Mouse (Mus musculus) embryonic stem cell, embryonic (primary cell): ENCODE measurements around the gene Scrn2.

Experiments used
- CTCF ChIA-PET, 4 experiments: fragments of 300-600 bp in 2 of 4; fragments of 350-600 bp in 2 of 4; sonication (Branson Sonifier 250); formaldehyde crosslinking; loops; one replicate each; lab custom pipeline; 2022; ENCODE audit warnings: inconsistent platforms in 2 of 4; lab: Charles Lee
- POLR2A ChIA-PET, 4 experiments: fragments of 300-600 bp in 2 of 4; fragments of 350-600 bp in 2 of 4; sonication (Branson Sonifier 250); formaldehyde crosslinking; loops; one replicate each; lab custom pipeline; 2022; ENCODE audit warnings: antibody characterized with exemption in 4 of 4, inconsistent platforms in 1 of 4; lab: Charles Lee

The Scrn2 gene

GRCm38 (mm10) chr11:97029686-97030417 is at the start of gene Scrn2:
Gene Scrn2, plus strand, starts transcription at chr11:97029938.
- ChIA-PET POLR2A (interaction anchor here in 3 of 4 experiments (0.5 to 5.5 kb wide), 47 partner anchors 8 to 280 kb away, joined by 3 to 32 read pairs (median 4); partner anchors contain the start of genes Lrrc46 (in 3 of the 3), Mrpl10 (in 3 of the 3), Cdk5rap3 (in 2 of the 3) and Osbpl7 (in 2 of the 3)), CTCF (interaction anchor here (0.5 to 3.8 kb wide), 56 partner anchors 8 to 1560 kb away, joined by 3 to 25 read pairs (median 4); partner anchors contain the start of genes Cdk5rap3 (in 3 of the 4), Lrrc46 (in 3 of the 4), Mrpl10 (in 3 of the 4) and Osbpl7 (in 1 of the 4))

DNA sequence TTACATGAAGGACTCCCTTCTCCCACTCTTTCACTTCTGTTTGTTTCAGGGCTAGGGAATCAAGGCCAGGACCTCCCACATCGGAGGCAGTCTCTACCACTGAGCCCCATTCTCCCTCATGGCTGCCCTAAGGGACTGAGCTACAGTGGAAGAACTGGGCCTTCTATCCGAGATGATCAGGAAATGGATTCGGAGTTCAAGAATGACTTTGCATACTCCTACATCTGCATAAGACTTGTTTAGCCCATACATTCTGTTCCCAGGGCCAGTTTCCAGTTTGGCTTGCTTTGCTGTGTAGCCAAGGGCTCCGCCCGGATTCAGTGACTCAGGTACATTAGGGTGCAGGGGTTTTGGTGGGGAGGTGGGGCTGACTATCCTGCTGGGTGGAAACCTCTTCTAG is 49.7 kb upstream of the Scrn2 start:
- ChIA-PET POLR2A (interaction anchor here (0.5 to 9.3 kb wide), 48 partner anchors 8 to 904 kb away, joined by 3 to 111 read pairs (median 4); partner anchors contain the start of genes Lrrc46 (in 2 of the 4), Mrpl10 (in 2 of the 4), Scrn2 (in 2 of the 4) and Cdk5rap3 (in 1 of the 4)), CTCF (interaction anchor here in 3 of 4 experiments (0.5 to 4.6 kb wide), 15 partner anchors 13 to 842 kb away, joined by 3 to 50 read pairs (median 4); partner anchors contain the start of genes Cdk5rap3 (in 1 of the 3), Kpnb1 (in 1 of the 3), Pnpo (in 1 of the 3) and Scrn2 (in 1 of the 3))

DNA sequence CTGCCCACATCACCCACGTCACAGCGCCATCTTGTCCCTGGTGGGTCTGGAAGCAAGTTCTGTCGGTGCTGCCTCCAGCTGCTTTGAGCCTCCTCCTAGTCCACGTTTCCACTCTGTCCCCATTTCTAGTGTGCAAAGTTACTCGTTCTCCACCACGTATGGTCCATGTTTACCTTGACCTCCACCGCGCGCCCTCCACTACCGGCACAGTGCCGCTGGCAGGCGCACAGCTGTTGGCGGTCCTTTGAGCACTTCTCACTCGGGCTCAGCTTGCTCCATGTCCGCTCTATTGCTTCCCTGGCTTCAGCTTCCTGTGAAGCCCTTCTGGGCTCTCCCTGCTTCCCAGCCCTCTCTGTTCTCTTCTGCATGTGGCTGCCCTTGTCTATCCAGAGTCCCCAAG is 48.3 kb upstream of the Scrn2 start:
- POLR2A ChIA-PET = interaction anchor here in 3 of 4 experiments (0.5 to 8.2 kb wide), 24 partner anchors 9 to 180 kb away, joined by 3 to 67 read pairs (median 5); partner anchors contain the start of genes Scrn2 (in 3 of the 3), Cdk5rap3 (in 1 of the 3), Lrrc46 (in 1 of the 3) and Mrpl10 (in 1 of the 3)
- CTCF ChIA-PET = interaction anchor here (0.7 to 4.6 kb wide), 32 partner anchors 9 to 347 kb away, joined by 3 to 50 read pairs (median 4); partner anchors contain the start of genes Scrn2 (in 4 of the 4) and Cdk5rap3 (in 2 of the 4)

GRCm38 (mm10) chr11:96982355-96982754 is 47.4 kb upstream of the Scrn2 start:
- POLR2A ChIA-PET = interaction anchor here in 3 of 4 experiments (0.6 to 8.2 kb wide), 19 partner anchors 9 to 103 kb away, joined by 3 to 67 read pairs (median 6); partner anchors contain the start of genes Scrn2 (in 3 of the 3), Cdk5rap3 (in 1 of the 3), Lrrc46 (in 1 of the 3) and Mrpl10 (in 1 of the 3)

GRCm38 (mm10) chr11:96982859-96983258 is 46.9 kb upstream of the Scrn2 start, which contains the start of gene Sp2:
Gene Sp2, minus strand, starts transcription at chr11:96982959.
- CTCF ChIA-PET = interaction anchor here (0.6 to 4.6 kb wide), 6 partner anchors 26 to 63 kb away, joined by 3 to 50 read pairs (median 8); no protein-coding TSS in a partner anchor
- POLR2A ChIA-PET = interaction anchor here in 2 of 4 experiments (2.3 to 8.2 kb wide), 3 partner anchors 39 to 43 kb away, joined by 10 to 62 read pairs (median 56); no protein-coding TSS in a partner anchor

More at GRCm38 (mm10) chr11:96982355-96982754, 47.4 kb upstream of the Scrn2 start:
- CTCF ChIA-PET = interaction anchor here (0.7 to 4.6 kb wide), 25 partner anchors 10 to 346 kb away, joined by 3 to 50 read pairs (median 5); partner anchors contain the start of genes Scrn2 (in 3 of the 4) and Cdk5rap3 (in 2 of the 4)

- POLR2A ChIA-PET = interaction anchor here in 3 of 4 experiments (0.6 to 7.4 kb wide), 9 partner anchors 11 to 217 kb away, joined by 3 to 56 read pairs (median 3); no protein-coding TSS in a partner anchor
- CTCF ChIA-PET = interaction anchor here in 3 of 4 experiments (0.6 to 3.1 kb wide), 7 partner anchors 12 to 419 kb away, joined by 3 to 12 read pairs (median 8); no protein-coding TSS in a partner anchor
These were observed 44.8 kb upstream of the Scrn2 start for GRCm38 (mm10) chr11:96984903-96985302.

GRCm38 (mm10) chr11:96986463-96986862 is 43.3 kb upstream of the Scrn2 start:
- ChIA-PET CTCF (interaction anchor here in 3 of 4 experiments (0.6 to 3.1 kb wide), 12 partner anchors 9 to 316 kb away, joined by 3 to 12 read pairs (median 4); no protein-coding TSS in a partner anchor), POLR2A (interaction anchor here in 3 of 4 experiments (0.6 to 1.7 kb wide), 19 partner anchors 8 to 293 kb away, joined by 3 to 7 read pairs (median 3); partner anchors contain the start of genes Lrrc46 (in 1 of the 3), Mrpl10 (in 1 of the 3) and Scrn2 (in 1 of the 3))

DNA sequence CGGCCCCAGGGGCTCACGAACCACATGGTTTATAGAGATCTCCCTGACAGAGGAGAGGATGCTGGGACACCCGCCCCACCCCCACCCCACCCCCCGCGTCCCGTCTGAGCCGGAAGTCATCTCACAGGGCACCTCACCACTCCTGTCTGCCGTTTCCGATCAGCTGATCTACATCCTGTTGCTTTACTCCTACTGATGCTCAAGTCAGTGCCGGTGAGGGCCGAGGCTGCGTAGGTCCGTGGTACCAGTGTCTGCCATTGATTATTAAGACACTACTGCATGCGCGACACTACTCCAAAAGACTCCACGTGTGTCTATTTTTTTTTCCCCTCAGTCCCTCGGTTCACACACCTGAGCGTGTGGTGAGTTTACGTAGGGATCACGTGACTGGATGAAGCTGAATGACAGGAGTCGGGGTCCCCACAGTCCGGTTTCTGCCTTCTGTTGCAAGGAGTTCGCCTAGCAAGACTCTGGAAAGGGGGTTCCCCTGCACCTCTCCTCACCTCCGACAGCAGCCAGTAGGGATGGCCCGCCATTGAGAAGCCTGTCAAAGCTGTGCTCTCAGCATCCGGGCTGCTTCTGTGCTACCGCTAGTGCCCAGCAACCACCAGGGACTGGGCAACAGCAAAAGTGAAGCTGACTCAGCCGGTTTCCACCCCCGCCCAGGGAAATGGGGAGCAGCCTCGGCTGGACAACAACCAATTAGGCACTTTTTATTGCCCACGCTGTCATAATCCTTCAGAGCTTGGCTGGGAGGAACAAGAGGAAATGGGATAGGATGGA is 41.7 kb upstream of the Scrn2 start:
- ChIA-PET POLR2A (interaction anchor here in 3 of 4 experiments (0.6 to 2.3 kb wide), 17 partner anchors 8 to 201 kb away, joined by 3 to 19 read pairs (median 5); partner anchors contain the start of genes Lrrc46 (in 1 of the 3) and Mrpl10 (in 1 of the 3)), CTCF (interaction anchor here in 3 of 4 experiments (0.6 to 2.9 kb wide), 13 partner anchors 9 to 173 kb away, joined by 3 to 12 read pairs (median 5); partner anchors contain the start of genes Cdk5rap3 (in 1 of the 3), Osbpl7 (in 1 of the 3) and Scrn2 (in 1 of the 3))

- POLR2A ChIA-PET = interaction anchor here in 2 of 4 experiments (0.6 to 2.0 kb wide), 10 partner anchors 9 to 196 kb away, joined by 3 to 5 read pairs (median 4); partner anchors contain the start of genes Kpnb1 (in 1 of the 2) and Scrn2 (in 1 of the 2)
- CTCF ChIA-PET = interaction anchor here in 1 of 4 experiments (1.7 kb wide), 1 partner anchor 30 kb away, joined by 5 read pairs; no protein-coding TSS in a partner anchor
These were observed 38.2 kb upstream of the Scrn2 start for GRCm38 (mm10) chr11:96991501-96991900.

DNA sequence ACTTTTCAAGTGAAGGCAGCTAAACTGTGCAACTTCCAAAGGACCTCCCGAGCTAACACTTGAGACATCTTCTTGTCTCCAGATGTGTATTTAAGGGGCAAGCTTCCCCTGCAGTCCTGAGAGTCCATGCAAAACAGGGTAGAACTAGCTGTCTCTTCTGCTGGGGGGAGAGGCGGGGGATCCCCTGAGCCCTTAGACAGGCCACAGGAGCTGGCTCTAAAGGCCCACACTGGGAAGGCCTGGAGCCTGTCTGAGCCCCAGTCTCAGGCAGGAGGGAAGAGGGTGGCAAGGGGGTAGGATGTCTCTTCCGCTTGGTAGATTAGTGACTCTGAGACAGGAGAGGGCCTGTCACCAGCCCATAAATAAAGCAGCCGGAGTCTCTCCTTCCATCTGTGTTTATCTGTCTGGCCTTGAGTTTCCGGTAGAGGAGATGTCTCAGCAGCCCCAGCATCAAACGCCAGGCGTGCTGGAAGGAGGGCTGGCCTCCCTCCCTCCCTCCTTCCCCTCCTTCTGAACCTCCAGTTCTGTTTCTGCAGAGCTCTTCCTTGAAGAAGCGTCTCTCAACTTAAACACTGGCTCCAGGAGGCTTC is 36.9 kb upstream of the Scrn2 start:
- CTCF ChIA-PET = interaction anchor here in 3 of 4 experiments (0.5 to 1.7 kb wide), 8 partner anchors 11 to 330 kb away, joined by 3 to 7 read pairs (median 4); partner anchors contain the start of genes Lrrc46 (in 1 of the 3), Mrpl10 (in 1 of the 3) and Scrn2 (in 1 of the 3)
- POLR2A ChIA-PET = interaction anchor here in 3 of 4 experiments (0.5 to 2.0 kb wide), 8 partner anchors 8 to 1238 kb away, joined by 3 to 4 read pairs (median 4); no protein-coding TSS in a partner anchor

DNA sequence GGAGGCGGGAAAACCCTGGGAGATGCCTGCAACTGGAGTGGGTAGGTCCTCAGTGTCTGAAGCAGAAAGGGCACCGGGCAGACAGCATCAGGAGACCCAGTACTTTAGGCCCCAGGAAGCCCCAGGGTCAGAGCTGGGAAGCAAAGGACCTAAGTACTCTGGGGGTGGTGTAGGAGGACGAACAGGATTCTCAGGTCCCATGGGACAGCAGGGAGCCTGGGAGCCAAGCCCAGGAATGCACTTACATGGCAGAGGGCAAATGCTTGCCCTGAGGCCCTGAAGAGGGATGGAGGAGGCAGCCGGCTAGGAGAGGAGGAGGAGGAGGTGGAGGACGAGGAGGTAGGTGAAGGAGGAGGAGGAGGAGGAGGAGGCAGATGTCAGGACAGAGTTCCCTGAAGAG is 34.7 kb upstream of the Scrn2 start:
- POLR2A ChIA-PET = interaction anchor here in 3 of 4 experiments (0.7 to 2.1 kb wide), 6 partner anchors 8 to 26 kb away, joined by 3 to 8 read pairs (median 3); no protein-coding TSS in a partner anchor
- CTCF ChIA-PET = interaction anchor here (0.6 to 1.3 kb wide), 4 partner anchors 27 to 32 kb away, joined by 3 read pairs; no protein-coding TSS in a partner anchor

GRCm38 (mm10) chr11:96995836-96996772 is 33.6 kb upstream of the Scrn2 start:
- POLR2A ChIA-PET = interaction anchor here in 3 of 4 experiments (0.5 to 2.9 kb wide), 39 partner anchors 8 to 465 kb away, joined by 3 to 28 read pairs (median 4); partner anchors contain the start of genes Cdk5rap3 (in 1 of the 3), Lrrc46 (in 1 of the 3), Mrpl10 (in 1 of the 3) and Pnpo (in 1 of the 3)
- CTCF ChIA-PET = interaction anchor here in 3 of 4 experiments (0.5 to 1.7 kb wide), 8 partner anchors 8 to 80 kb away, joined by 3 to 20 read pairs (median 4); partner anchors contain the start of genes Cdk5rap3 (in 1 of the 3), Lrrc46 (in 1 of the 3) and Mrpl10 (in 1 of the 3)

DNA sequence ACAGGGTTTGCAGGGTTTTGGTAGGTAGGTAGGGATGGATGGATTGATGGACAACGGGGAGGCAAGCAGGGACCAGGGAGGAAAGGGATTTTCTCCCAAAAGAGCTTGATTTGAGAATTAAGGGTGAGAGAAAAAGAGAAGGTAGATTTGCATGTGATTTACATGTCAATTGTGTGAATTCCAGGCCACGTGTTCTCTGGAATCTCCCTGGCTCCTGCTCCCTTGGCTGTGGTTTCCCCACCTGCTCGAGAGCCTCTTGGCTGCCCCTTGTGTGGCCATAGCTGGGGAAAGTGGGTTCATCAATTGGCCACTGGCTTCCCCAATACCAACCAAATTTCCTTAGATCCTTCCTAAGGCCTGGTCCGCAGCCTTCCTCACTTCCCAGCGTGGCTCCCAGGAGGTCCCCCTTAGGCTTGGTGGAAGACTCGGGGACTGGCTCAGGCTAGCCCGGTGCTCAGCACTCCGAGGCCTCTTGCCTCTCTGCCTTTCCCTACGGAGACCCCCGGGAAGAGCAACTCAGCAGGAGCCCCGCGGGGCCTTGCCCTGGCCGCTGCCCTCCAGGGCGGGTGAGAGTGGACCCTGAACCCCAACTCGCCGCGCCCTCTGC is 32.9 kb upstream of the Scrn2 start:
- CTCF ChIA-PET = interaction anchor here in 3 of 4 experiments (0.6 to 1.7 kb wide), 15 partner anchors 9 to 1220 kb away, joined by 3 to 20 read pairs (median 4); partner anchors contain the start of gene Cdk5rap3 (in 2 of the 3)
- POLR2A ChIA-PET = interaction anchor here in 3 of 4 experiments (0.6 to 2.9 kb wide), 49 partner anchors 9 to 466 kb away, joined by 3 to 28 read pairs (median 4); partner anchors contain the start of genes Cdk5rap3 (in 2 of the 3), Scrn2 (in 2 of the 3), Lrrc46 (in 1 of the 3) and Mrpl10 (in 1 of the 3)
